Mouse (Mus musculus): ENCODE data around the gene Man1c1.

GRCm38 (mm10) chr4:134750263-134750662 lies 46.2 kb upstream of the Man1c1 start:
- TF ChIP-seq CTCF (IDR thresholded peaks at IDR 0.05; ENCODE audit: control insufficient read depth, insufficient read depth, insufficient read length) (no peak), USF1 (IDR thresholded peaks at IDR 0.05; ENCODE audit: low read depth) (no peak), MAX (IDR thresholded peaks at IDR 0.05) (no peak), MYOG (IDR thresholded peaks at IDR 0.05; ENCODE audit: control insufficient read depth, extremely low read depth, insufficient read length) (no peak), MYOD1 (IDR thresholded peaks at IDR 0.05; ENCODE audit: control insufficient read depth, insufficient read length, low read depth) (no peak)
